Mouse (Mus musculus): ENCODE measurements at regions not wholly inside any gene's neighbourhood (a gene's known extent, or its start where the extent isn't known, plus 50 kb on each side); places are given as distances from the start of the nearest gene placed in this dataset.

DNA sequence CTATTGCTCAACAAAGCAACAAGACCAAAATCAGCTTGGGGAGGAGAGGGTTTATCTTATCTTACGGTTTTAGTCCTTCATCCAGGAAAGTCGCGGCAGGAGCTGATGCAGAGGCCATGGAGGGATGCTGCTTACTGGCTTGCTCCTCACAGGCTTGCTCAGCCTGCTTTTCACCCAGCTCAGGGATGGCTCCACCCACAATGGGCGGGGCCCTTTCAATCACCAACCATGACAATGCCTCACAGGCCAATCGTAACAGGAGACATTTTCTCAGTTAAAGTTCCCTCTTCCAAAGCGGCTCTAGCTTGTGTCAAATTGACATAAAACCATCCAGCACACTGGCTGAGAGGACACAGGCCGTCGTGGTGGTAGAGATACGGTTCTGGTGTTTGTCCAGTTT, 105.7 kb upstream of the Mrps10 start:
- TF ChIP-seq CTCF (IDR thresholded peaks at IDR 0.05; ENCODE audit: low read depth, low read length) (no peak), TAL1 (conservative IDR thresholded peaks at IDR 0.05; ENCODE audit: low read depth, low read length) (no peak), GATA1 (IDR thresholded peaks at IDR 0.05; ENCODE audit: borderline replicate concordance, low read length) (no peak), POLR2AphosphoS5 (IDR thresholded peaks at IDR 0.05; ENCODE audit: insufficient replicate concordance, low read depth, low read length) (no peak)
